Mouse (Mus musculus) hindbrain, embryonic 12.5 days (tissue): ENCODE measurements around the gene Dhtkd1. TPM values are rescaled to one million over a fixed set of nuclear protein-coding genes. Genes with fewer than 3 reads are reported as not detected.

Source experiments
- ATAC-seq: fragments of 200-750 bp; cut with Nextera tagmentation; 2 replicates; pipeline ENCODE4 v1.8.0; 2017; ENCODE audit warnings: moderate TSS enrichment; ENCODE audit not compliant: low FRiP score
- H3K27ac ChIP-seq: fragments of 300-500 bp; sonication (generic); 2 replicates; pipeline ENCODE4 v1.5.1; 2016; ENCODE audit warnings: mild to moderate bottlenecking
- H3K27me3 ChIP-seq: fragments of 300-500 bp; sonication (generic); 2 replicates; pipeline ENCODE4 v1.6.1; 2016; ENCODE audit warnings: mild to moderate bottlenecking
- H3K36me3 ChIP-seq: fragments of 300-500 bp; sonication (generic); 2 replicates; pipeline ENCODE4 v1.6.1; 2016; ENCODE audit warnings: mild to moderate bottlenecking
- H3K4me1 ChIP-seq: fragments of 300-500 bp; sonication (generic); 2 replicates; pipeline ENCODE4 v1.6.1; 2016
- H3K4me2 ChIP-seq: fragments of 300-500 bp; sonication (generic); replicated peaks from 2 replicates; pipeline ENCODE4 v1.6.1; 2016; ENCODE audit warnings: mild to moderate bottlenecking
- H3K4me3 ChIP-seq: fragments of 300-500 bp; sonication (generic); 2 replicates; pipeline ENCODE4 v1.5.1; 2016; ENCODE audit warnings: mild to moderate bottlenecking
- H3K9ac ChIP-seq: fragments of 300-500 bp; sonication (generic); 2 replicates; pipeline ENCODE4 v1.6.1; 2016; ENCODE audit warnings: mild to moderate bottlenecking, moderate library complexity
- H3K9me3 ChIP-seq: fragments of 300-500 bp; sonication (generic); replicated peaks from 2 replicates; pipeline ENCODE4 v1.6.1; 2016; ENCODE audit warnings: mild to moderate bottlenecking
- WGBS: fragments of 180-500 bp; shearing (Covaris S2); methylation state at CpG from one replicate; pipeline ENCODE4 v1.1.7; 2016; 5-methylcytosine and 5-hydroxymethylcytosine counted together
- polyA plus RNA-seq: library from polyadenylated mRNA; unstranded; fragments of >200 nt; fragmentation: Nextera tagmentation; extraction: Ambion mirVana; gene quantifications from 2 replicates; pipeline ENCODE4 v1.2.1, GENCODE M21; 2016

The Dhtkd1 gene
- polyA plus RNA-seq, 1 experiment from 2014 or later = 5.6 TPM

GRCm38 (mm10) chr2:5927481-5927880 is 15.1 kb downstream of the Dhtkd1 start:
- Histone ChIP-seq H3K36me3 (peaks cover 23% of the 10 kb centered on the region), H3K4me1 (no peaks in the 10 kb centered on the region), H3K4me2 (no peak overlapping the region), H3K4me3 (no peak overlapping the region), H3K9ac (no peak overlapping the region), H3K27me3 (no peaks in the 10 kb centered on the region), H3K9me3 (no peaks in the 10 kb centered on the region), H3K27ac (no peak overlapping the region)
- no peak for ATAC-seq
- WGBS = 93% methylated on average over 5 of the region's 5 CpGs

DNA sequence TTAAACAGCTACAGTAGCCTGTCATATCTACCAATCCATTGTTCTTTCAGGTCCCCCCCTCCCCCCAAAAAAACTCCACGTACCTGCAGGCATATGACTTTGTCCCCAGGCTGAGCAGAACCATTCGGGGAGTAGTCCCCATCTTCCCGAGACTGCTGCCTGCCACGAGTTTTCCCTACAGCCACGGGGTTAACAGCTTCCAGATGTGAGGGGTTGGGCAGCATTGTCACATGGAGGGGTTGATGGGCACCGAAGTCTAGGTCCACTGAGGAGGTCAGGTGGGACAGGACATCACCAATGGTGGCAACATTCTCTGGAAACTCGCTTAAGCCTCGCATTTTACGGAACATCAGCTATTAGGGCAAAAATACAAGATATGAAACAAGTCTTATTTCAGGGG is 18.8 kb downstream of the Dhtkd1 start:
- H3K9ac ChIP-seq = no peak overlapping the region
- no peaks in the 10 kb centered on the region for H3K27me3 ChIP-seq
- no peak for ATAC-seq
- 72% methylated on average over 9 of the region's 9 CpGs for WGBS
- H3K36me3 ChIP-seq = peaks cover 35% of the 10 kb centered on the region
- no peaks in the 10 kb centered on the region for H3K9me3 ChIP-seq
- no peak overlapping the region for H3K27ac ChIP-seq
- no peak overlapping the region for H3K4me2 ChIP-seq
- H3K4me3 ChIP-seq = no peak overlapping the region
- H3K4me1 ChIP-seq = no peaks in the 10 kb centered on the region

GRCm38 (mm10) chr2:5922823-5923222 is 19.8 kb downstream of the Dhtkd1 start:
- Histone ChIP-seq H3K36me3 (peaks cover 34% of the 10 kb centered on the region), H3K4me3 (no peak overlapping the region)
- WGBS = 96% methylated on average over 6 of the region's 6 CpGs

DNA sequence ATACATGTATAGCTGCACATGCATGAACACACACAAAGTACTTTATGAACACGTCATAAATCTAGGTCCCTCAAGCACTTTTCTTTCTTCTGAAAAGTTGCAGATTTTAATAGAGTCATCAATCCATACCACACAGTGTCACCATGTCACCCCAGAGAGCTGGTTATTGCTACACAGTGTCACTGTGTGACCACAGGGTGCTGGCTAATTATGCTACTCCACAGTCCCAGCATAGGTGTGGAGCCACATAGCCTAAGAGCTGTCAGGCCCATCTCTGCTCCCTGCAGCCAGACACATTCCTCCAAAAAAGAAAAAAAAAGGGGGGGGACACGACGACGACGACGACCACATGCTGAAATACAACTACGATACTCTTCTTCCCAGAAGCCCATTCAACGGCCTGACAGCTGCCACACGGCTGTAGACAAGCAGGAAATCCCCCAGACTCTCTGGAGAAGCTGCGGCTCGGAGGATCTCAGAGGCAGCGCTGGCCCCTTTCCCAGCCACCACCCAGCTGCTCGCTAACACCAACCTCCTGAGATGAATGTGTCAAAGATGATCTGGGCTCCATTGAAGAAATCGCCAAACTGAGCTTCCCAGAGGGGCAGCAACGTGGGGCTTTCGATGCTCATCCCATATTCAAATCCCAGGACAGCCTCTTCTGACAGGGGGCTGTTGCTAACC is 31.2 kb downstream of the Dhtkd1 start:
- H3K4me1 ChIP-seq = no peaks in the 10 kb centered on the region
- H3K9ac ChIP-seq = no peak overlapping the region

More at GRCm38 (mm10) chr2:5922823-5923222, 19.8 kb downstream of the Dhtkd1 start:
- no peak for ATAC-seq
- no peaks in the 10 kb centered on the region for H3K27me3 ChIP-seq
- no peak overlapping the region for H3K4me2 ChIP-seq
- H3K9ac ChIP-seq = no peak overlapping the region
- no peaks in the 10 kb centered on the region for H3K4me1 ChIP-seq
- no peaks in the 10 kb centered on the region for H3K9me3 ChIP-seq
- no peak overlapping the region for H3K27ac ChIP-seq

DNA sequence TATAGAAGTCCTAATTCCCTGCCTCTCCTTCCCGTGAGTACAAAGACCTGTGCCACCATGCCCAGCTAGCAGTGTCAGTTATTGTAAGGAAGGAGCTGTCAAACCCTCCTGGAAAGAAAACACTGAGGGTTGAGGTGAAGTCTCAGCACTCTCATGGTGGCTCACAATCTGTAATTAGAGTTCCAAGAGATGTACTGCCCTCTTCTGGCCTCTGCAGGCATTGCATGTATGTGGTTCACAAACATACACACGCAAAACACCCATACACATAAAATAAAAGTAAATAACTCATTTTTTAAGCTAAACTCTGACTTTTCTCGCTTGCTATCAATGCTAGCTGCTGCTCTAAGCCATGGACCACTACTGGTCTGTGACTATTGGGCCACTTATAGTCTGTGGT is 36.0 kb downstream of the Dhtkd1 start:
- Histone ChIP-seq H3K27ac (no peak overlapping the region), H3K4me1 (no peaks in the 10 kb centered on the region), H3K9ac (no peak overlapping the region), H3K4me3 (no peak overlapping the region), H3K4me2 (no peak overlapping the region), H3K36me3 (0 out of 2 replicates have a peak, but pooled peaks cover 10% of the 10 kb centered on the region), H3K27me3 (no peaks in the 10 kb centered on the region), H3K9me3 (no peaks in the 10 kb centered on the region)
- 48% methylated on average over 3 of the region's 3 CpGs for WGBS
- ATAC-seq = no peak

More for the DNA sequence above, 31.2 kb downstream of the Dhtkd1 start:
- no peaks in the 10 kb centered on the region for H3K27me3 ChIP-seq
- H3K4me3 ChIP-seq = no peak overlapping the region
- no peak overlapping the region for H3K27ac ChIP-seq
- 66% methylated on average over 16 of the region's 16 CpGs for WGBS
- H3K4me2 ChIP-seq = no peak overlapping the region
- no peak for ATAC-seq
- no peaks in the 10 kb centered on the region; the same call in 1 of the 2 replicates for H3K36me3 ChIP-seq
- no peaks in the 10 kb centered on the region for H3K9me3 ChIP-seq

DNA sequence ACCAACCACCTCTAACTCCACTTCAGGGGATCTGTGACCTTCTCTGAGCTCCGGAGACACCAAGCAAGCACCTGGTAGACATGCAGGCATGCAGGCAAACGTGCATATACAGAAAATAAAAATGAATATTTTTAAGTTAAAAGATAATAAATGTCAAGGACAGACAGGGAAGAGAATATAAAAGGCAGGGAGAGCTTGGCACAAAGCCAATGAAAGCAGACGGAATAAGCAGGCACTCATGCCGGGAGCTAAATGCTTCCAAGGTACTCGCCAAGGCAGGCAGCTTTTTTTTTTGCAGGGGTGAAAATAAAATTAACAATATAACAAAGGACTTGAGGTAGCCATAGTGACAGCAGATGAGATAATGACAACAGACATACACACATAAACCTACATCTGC is 36.5 kb downstream of the Dhtkd1 start:
- Histone ChIP-seq H3K9ac (no peak overlapping the region), H3K4me3 (no peak overlapping the region), H3K4me2 (no peak overlapping the region), H3K4me1 (no peaks in the 10 kb centered on the region), H3K27me3 (no peaks in the 10 kb centered on the region), H3K36me3 (0 out of 2 replicates have a peak, but pooled peaks cover 10% of the 10 kb centered on the region), H3K9me3 (no peaks in the 10 kb centered on the region), H3K27ac (no peak overlapping the region)
- WGBS = 47% methylated on average over 5 of the region's 5 CpGs
- no peak for ATAC-seq

- ATAC-seq = no peak
- Histone ChIP-seq H3K9ac (no peak overlapping the region), H3K4me3 (no peak overlapping the region), H3K36me3 (peaks cover 19% of the 10 kb centered on the region), H3K4me1 (no peaks in the 10 kb centered on the region), H3K9me3 (no peaks in the 10 kb centered on the region), H3K4me2 (no peak overlapping the region), H3K27me3 (no peaks in the 10 kb centered on the region), H3K27ac (no peak overlapping the region)
- 71% methylated on average over 5 of the region's 5 CpGs for WGBS
These were observed 42.4 kb downstream of the Dhtkd1 start for GRCm38 (mm10) chr2:5900145-5900544.

GRCm38 (mm10) chr2:5894843-5895570 is 47.6 kb downstream of the Dhtkd1 start, which contains the start of gene Sec61a2:
Gene Sec61a2, minus strand, starts transcription at chr2:5895432.
- peak within 1 kb of the TSS; percentile 61 for H3K4me2 ChIP-seq
- peak within 1 kb of the TSS; percentile 70 for H3K4me3 ChIP-seq
- H3K27ac ChIP-seq = peak within 1 kb of the TSS; percentile 77
- peaks cover 9% of the 10 kb centered on the region for H3K4me1 ChIP-seq
- ATAC-seq = peak; percentile 100
- under 1% methylated on average over 62 of the region's 62 CpGs for WGBS
- H3K36me3 ChIP-seq = peaks cover 27% of the 10 kb centered on the region
- H3K9ac ChIP-seq = peak within 1 kb of the TSS; percentile 90
- no peaks in the 10 kb centered on the region for H3K9me3 ChIP-seq
- no peaks in the 10 kb centered on the region for H3K27me3 ChIP-seq

GRCm38 (mm10) chr2:5894296-5894695 is 48.3 kb downstream of the Dhtkd1 start:
- Histone ChIP-seq H3K27me3 (no peaks in the 10 kb centered on the region), H3K4me1 (peaks cover 9% of the 10 kb centered on the region), H3K4me2 (peak overlapping the region; percentile 61), H3K4me3 (peak overlapping the region; percentile 70), H3K9me3 (no peaks in the 10 kb centered on the region), H3K36me3 (peaks cover 27% of the 10 kb centered on the region), H3K27ac (no peak overlapping the region), H3K9ac (peak overlapping the region; percentile 90)
- WGBS = 49% methylated on average over 11 of the region's 11 CpGs
- no peak for ATAC-seq

GRCm38 (mm10) chr2:5889412-5889811 is 53.2 kb downstream of the Dhtkd1 start:
- H3K4me2 ChIP-seq = no peak overlapping the region
- H3K9ac ChIP-seq = no peak overlapping the region
- H3K27ac ChIP-seq = no peak overlapping the region
- H3K27me3 ChIP-seq = no peaks in the 10 kb centered on the region
- 76% methylated on average over 2 of the region's 2 CpGs for WGBS
- peaks cover 48% of the 10 kb centered on the region for H3K36me3 ChIP-seq
- no peak for ATAC-seq
- H3K4me1 ChIP-seq = peaks cover 8% of the 10 kb centered on the region
- no peaks in the 10 kb centered on the region for H3K9me3 ChIP-seq
- H3K4me3 ChIP-seq = no peak overlapping the region

GRCm38 (mm10) chr2:5888865-5889264 is 53.7 kb downstream of the Dhtkd1 start:
- 92% methylated on average over 5 of the region's 5 CpGs for WGBS

DNA sequence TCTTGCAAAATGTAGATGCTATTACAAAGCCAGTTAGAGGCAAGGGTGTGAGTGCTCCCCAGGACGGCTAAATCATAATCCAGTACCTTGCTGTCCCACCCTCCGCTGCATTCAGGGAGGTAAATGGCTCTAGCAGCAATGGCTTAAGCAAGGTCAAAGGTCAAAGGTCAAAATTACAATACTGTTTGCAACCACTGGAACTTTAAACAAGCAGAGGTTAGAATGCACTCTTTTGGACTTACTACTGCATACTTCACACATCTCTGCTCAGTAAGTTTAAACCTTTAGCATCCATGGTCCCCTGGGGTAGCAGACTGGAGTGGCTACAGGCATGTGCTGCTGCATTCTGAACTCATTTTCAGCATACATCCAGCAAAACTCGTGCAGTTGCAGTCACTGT is 65.1 kb downstream of the Dhtkd1 start:
- 80% methylated on average over 3 of the region's 3 CpGs for WGBS
- peaks cover 67% of the 10 kb centered on the region for H3K36me3 ChIP-seq

More at GRCm38 (mm10) chr2:5888865-5889264, 53.7 kb downstream of the Dhtkd1 start:
- 0 out of 2 replicates have a peak, but pooled peaks cover 4% of the 10 kb centered on the region for H3K4me1 ChIP-seq
- H3K9ac ChIP-seq = no peak overlapping the region
- no peak overlapping the region for H3K4me3 ChIP-seq
- H3K27me3 ChIP-seq = no peaks in the 10 kb centered on the region
- peaks cover 50% of the 10 kb centered on the region for H3K36me3 ChIP-seq
- no peak overlapping the region for H3K27ac ChIP-seq
- ATAC-seq = no peak
- no peak overlapping the region for H3K4me2 ChIP-seq
- no peaks in the 10 kb centered on the region for H3K9me3 ChIP-seq

More for the DNA sequence above, 65.1 kb downstream of the Dhtkd1 start:
- no peak overlapping the region for H3K4me3 ChIP-seq
- no peak for ATAC-seq
- no peaks in the 10 kb centered on the region for H3K27me3 ChIP-seq
- no peak overlapping the region for H3K4me2 ChIP-seq
- no peaks in the 10 kb centered on the region for H3K9me3 ChIP-seq
- no peaks in the 10 kb centered on the region for H3K4me1 ChIP-seq
- no peak overlapping the region for H3K9ac ChIP-seq
- H3K27ac ChIP-seq = no peak overlapping the region
